Mouse (Mus musculus): ENCODE measurements around the gene Bhlha15. TPM values are rescaled to one million over a fixed set of nuclear protein-coding genes. Genes with fewer than 3 reads are reported as not detected.

Bhlha15 gene
- total RNA-seq, 1 experiment from 2014 or later: 0.63 TPM

DNA sequence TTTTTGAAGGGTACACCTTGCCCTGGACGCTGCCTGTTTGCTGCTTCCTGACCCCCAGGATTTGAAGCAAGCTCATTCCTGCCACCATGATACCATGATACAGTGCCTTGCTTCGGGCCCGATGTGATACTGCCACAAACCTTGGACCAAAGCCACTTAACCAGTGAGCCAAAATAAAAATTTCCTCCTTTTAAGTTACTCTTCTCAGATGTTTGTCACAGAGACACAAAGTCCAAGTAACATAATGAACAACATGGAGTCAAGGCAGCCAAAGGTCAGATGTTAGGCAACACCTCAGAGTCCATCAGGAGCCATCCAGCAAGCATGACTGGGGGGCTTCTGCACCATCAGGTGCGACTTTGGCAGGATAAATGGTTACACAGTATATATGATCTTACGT lies 42.4 kb downstream of the Bhlha15 start:
- no peak for DNase-seq

DNA sequence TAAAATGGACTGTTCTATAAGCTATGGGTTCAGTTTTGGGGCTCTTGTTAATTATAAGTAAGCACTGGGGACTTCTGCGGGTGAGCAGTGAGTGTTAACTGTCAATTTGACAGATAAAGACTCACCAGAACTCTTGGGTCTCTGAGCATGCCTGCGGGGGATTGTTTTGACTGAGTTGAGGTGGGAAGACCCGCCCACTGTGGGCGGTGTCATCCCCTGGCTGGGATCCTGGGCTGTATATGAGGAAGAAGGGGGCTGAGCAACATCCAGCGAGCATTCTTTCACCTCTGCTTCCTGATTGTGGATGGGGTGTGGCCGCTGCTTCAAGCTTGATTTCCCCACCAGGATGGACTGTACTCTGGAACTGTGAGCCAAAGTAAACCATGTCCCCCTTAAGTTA lies 44.1 kb downstream of the Bhlha15 start:
- no peak for DNase-seq

DNA sequence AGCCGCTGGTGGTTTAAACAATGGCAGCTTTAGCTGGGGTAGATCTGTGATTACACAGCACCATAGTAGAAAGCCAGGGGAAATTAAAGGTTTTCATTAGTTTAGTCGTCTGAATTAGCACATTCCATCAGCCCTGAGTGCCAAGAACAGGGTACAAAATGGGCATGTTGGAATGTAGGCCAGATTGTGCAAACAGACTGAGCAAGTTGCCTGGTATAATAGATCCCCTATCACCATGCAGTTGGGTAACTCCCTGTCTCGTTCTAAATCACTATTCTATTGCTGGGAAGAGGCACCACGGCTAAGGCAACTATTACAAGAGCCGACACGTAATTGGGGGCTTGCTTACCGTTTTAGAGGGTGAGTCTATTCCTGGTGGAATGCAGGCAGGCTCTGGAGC lies 44.6 kb downstream of the Bhlha15 start:
- DNase-seq: no peak

DNA sequence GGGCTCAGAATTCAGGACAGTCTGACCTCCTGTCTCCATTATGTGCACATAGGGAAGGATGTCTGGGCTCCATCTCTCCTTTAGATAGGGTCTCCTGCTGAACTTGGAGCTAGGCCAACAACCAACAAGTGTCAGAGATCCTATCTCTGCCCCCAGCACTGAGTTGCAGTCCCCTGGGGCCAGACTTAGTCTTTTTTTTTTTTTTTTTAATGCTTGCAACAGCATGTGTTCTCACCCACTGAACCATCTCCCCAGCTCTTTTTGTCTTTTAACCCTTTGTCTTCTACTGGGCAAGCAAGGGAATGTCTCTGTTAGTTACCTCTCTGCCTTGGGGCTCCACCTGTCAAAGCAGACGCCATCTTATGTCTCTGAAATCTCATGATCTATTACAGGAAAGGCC lies 48.9 kb downstream of the Bhlha15 start:
- no peak for DNase-seq

Other genes with a start within 250 kb of the Bhlha15 start
- gene Ccz1, start 175.4 kb upstream of the Bhlha15 start, total RNA-seq (2021): 47.6 and 59.7 TPM in 2 replicates
- gene Ocm, start 163.6 kb upstream of the Bhlha15 start, total RNA-seq (2021): not detected in 2 replicates
- 26.2 and 28.0 TPM in 2 replicates for gene Lmtk2, start 89.8 kb upstream of the Bhlha15 start, total RNA-seq (2021)
- gene Tecpr1, start 33.3 kb downstream of the Bhlha15 start, total RNA-seq (2021): 79.1 and 89.2 TPM in 2 replicates
- gene Bri3, start 54.2 kb downstream of the Bhlha15 start, total RNA-seq (2021): 123 and 128 TPM in 2 replicates
- gene Baiap2l1, start 167.8 kb downstream of the Bhlha15 start, total RNA-seq (2021): 6.2 and 8.2 TPM in 2 replicates